Mouse (Mus musculus) naive thymus-derived CD4-positive, alpha-beta T cell, adult 2 months (primary cell): ENCODE data around the gene Ccdc180.
A peak's percentile ranks its signal among the peaks of the same experiment; 100 is the strongest.

ENCODE experiments used
- DNase-seq: peaks from one replicate; pipeline ENCODE4 v3.0.0-alpha.2; 2011; ENCODE audit warnings: low read depth

Ccdc180 gene

DNA sequence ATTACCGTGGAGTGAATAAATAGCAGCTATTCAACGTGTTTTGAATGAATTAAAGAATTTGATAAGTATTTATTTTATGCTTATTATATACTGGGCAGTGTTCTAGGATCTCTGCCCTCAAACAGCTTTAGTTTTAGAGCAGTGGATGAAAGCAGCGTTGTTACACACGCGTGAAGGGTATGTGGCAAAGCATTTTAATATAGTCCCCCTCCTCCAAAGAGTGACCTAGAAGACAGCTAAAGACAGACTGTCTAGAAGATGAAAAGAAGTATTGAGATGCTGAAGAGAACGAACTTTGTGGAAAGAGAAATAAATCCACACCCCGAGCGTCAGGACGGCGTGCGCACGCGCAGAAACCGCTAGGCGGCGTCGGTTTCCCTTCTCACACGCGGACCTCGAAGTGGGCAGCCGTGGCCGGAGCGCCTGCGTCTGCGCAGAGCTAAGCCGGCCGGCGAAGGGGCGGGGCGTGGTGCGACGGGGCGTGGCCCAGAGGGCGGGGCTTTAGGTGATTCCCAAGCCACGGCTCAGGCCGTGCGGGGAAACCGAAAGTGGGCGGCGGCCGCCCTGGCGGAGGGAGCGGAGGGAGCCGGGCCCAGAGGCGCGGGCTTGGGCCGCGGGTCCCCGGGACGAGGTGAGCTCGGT lies 81.8 kb downstream of the Ccdc180 start:
- peak; percentile 77 for DNase-seq

- DNase-seq = no peak
These were observed 82.3 kb downstream of the Ccdc180 start for GRCm38 (mm10) chr4:45972448-45972854.

- no peak for DNase-seq
These were observed 82.8 kb downstream of the Ccdc180 start for GRCm38 (mm10) chr4:45972951-45973350.

DNA sequence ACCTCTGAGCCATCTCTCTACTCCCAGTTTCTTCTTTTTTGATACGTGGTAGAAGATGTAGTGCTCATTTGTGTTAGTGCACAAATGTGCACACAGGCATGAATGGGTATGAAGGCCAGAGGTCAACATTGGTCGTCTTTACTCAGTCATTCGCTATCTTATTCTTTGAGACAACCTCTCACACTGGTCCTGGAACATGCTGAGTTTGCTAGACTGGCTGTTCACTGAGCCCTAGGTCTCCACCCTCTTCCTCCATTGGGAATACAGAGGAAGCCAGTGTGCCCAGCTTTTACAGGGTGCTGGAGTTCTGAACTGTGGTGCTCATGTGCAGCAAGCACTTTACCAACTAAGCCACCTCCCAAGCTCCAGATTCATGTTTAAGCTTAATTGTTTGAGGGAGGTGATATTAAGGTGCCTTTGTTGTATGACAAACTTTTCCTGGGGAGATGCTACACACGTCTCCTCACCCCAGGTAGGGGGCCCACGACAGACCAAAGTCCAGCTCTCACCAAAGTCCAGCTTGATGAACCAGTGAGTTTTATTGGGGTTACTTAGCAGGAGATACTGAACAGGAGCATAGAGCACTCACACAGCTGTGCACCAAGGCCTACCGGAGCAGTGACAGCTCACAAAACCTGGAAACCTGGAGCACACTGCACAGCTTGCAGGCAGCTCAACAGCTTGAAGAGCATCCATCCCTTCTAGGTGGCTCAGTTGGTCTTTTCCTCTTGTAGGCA lies 87.0 kb downstream of the Ccdc180 start:
- DNase-seq = no peak

DNA sequence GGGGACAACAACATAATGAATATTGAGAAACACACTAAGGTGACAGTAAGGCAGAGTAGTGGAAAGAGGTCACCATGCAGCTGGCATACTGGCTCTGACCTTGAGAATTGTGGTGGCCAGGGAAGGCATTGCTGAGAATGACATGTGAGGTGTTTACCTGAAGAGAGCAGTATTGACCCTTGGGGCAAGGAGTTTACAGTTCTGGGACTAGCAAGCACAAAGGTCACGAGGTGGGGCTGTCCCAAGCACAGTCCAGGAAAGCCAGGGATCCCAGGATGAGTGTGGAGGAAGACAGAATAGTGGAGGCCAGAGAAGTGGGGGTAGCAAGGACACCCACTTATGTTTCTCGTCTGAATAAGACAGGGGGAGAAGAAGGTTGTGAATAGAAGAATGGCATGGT lies 89.8 kb downstream of the Ccdc180 start:
- no peak for DNase-seq

DNA sequence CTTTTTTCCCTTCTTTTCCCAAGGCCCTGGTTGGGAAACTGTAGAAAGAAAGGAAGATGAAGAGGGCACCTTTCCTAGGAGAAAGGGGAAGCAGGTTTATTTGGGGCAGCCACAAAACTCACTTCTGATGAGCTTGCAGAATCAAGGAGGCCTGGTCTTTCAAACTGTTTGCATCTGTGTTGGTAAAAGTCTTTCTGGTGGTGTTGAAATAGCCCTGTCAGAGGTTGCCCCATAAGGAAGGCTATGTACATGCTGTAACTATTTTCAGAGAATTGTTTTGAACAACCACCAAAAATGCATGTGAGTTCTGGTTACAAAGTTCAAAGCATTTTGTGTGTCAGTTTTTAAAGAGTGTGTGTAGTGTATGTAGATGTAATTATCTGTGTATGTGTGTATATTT lies 91.0 kb downstream of the Ccdc180 start:
- no peak for DNase-seq

DNA sequence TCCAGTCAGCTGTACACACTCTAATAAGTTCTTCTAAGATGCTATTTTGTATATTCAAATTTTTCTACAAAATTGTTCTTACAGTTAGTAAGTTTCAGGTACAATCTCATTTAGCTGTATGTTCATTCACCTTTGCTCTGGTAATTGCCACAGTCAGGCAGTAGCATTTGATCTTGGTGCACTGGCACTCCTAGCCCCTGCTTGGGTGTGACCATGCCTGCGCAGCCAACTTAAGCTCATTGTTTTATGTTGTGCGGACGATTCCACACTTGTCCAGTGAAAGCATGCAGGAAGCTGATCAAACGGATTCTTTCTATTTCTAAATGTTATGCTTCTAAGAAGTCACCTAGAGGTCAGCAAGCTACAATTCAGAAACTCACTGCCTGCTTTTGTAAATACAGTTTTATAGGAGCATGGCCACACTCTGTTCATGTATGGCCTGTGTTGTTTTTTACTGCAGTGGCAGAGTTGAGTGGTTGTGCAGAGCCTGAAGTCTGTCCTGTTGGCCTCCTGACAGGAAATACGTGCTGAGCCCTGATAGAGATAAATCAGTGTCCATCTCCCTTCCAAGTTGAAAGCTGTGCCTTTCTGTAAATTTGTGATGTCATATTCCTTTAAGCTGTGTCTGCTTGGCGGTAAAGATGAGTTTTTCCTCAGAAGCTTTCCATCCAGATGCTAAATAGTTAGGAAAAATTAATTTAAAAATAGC lies 100.5 kb downstream of the Ccdc180 start:
- DNase-seq = no peak

GRCm38 (mm10) chr4:45998536-45998935 lies 108.4 kb downstream of the Ccdc180 start:
- DNase-seq = no peak
